Mouse (Mus musculus) midbrain, embryonic 12.5 days (tissue): ENCODE data around the gene Myh13. TPM values are rescaled to one million over a fixed set of nuclear protein-coding genes. Genes with fewer than 3 reads are reported as not detected.

Source experiments
- ATAC-seq: fragments of 200-750 bp; cut with Nextera tagmentation; 2 replicates; pipeline ENCODE4 v1.8.0; 2017; ENCODE audit warnings: low read depth, moderate TSS enrichment, moderate library complexity; ENCODE audit not compliant: low FRiP score
- H3K27ac ChIP-seq: fragments of 300-500 bp; sonication (generic); replicated peaks from 2 replicates; pipeline ENCODE4 v1.5.1; 2016; ENCODE audit warnings: mild to moderate bottlenecking
- H3K27me3 ChIP-seq: fragments of 300-500 bp; sonication (generic); 2 replicates; pipeline ENCODE4 v1.6.1; 2016; ENCODE audit warnings: mild to moderate bottlenecking
- H3K36me3 ChIP-seq: fragments of 300-500 bp; sonication (generic); 2 replicates; pipeline ENCODE4 v1.6.1; 2016
- H3K4me1 ChIP-seq: fragments of 300-500 bp; sonication (generic); 2 replicates; pipeline ENCODE4 v1.6.1; 2016
- H3K4me2 ChIP-seq: fragments of 300-500 bp; sonication (generic); replicated peaks from 2 replicates; pipeline ENCODE4 v1.6.1; 2016; ENCODE audit warnings: mild to moderate bottlenecking, moderate library complexity
- H3K4me3 ChIP-seq: fragments of 300-500 bp; sonication (generic); 2 replicates; pipeline ENCODE4 v1.5.1; 2016; ENCODE audit warnings: mild to moderate bottlenecking
- H3K9ac ChIP-seq: fragments of 300-500 bp; sonication (generic); replicated peaks from 2 replicates; pipeline ENCODE4 v1.6.1; 2016; ENCODE audit warnings: mild to moderate bottlenecking, moderate library complexity
- H3K9me3 ChIP-seq: fragments of 300-500 bp; sonication (generic); 2 replicates; pipeline ENCODE4 v1.6.1; 2016; ENCODE audit warnings: mild to moderate bottlenecking
- WGBS: fragments of 180-500 bp; shearing (Covaris S2); methylation state at CpG from one replicate; pipeline ENCODE4 v1.1.7; 2016; 5-methylcytosine and 5-hydroxymethylcytosine counted together
- polyA plus RNA-seq: library from polyadenylated mRNA; unstranded; fragments of >200 nt; fragmentation: Nextera tagmentation; extraction: Ambion mirVana; gene quantifications from 2 replicates; pipeline ENCODE4 v1.2.1, GENCODE M21; 2016

Gene Myh13
- 0.04 TPM in 1 of 2 replicates, not detected in the other for polyA plus RNA-seq

GRCm38 (mm10) chr11:67321358-67321757 is at the start of gene Myh13:
Gene Myh13, plus strand, starts transcription at chr11:67321658.
- H3K4me3 ChIP-seq: no peak within 1 kb of the TSS
- no peak for ATAC-seq
- H3K4me1 ChIP-seq: no peaks in the 10 kb centered on the region
- no peak within 1 kb of the TSS for H3K27ac ChIP-seq
- WGBS: 84% methylated on average over 7 of the region's 7 CpGs
- no peak within 1 kb of the TSS for H3K9ac ChIP-seq
- H3K36me3 ChIP-seq: no peaks in the 10 kb centered on the region
- no peaks in the 10 kb centered on the region for H3K9me3 ChIP-seq
- no peaks in the 10 kb centered on the region for H3K27me3 ChIP-seq
- H3K4me2 ChIP-seq: no peak within 1 kb of the TSS

- Histone ChIP-seq H3K27ac (no peak within 1 kb of the TSS), H3K4me1 (no peaks in the 10 kb centered on the region), H3K36me3 (no peaks in the 10 kb centered on the region), H3K9me3 (no peaks in the 10 kb centered on the region), H3K9ac (no peak within 1 kb of the TSS), H3K4me3 (no peak within 1 kb of the TSS), H3K4me2 (no peak within 1 kb of the TSS), H3K27me3 (no peaks in the 10 kb centered on the region)
- 89% methylated on average over 10 of the region's 10 CpGs for WGBS
- no peak for ATAC-seq
Measured at GRCm38 (mm10) chr11:67276601-67277174, 44.8 kb upstream of the Myh13 start, which contains the start of gene Myh8. Gene Myh8, plus strand, starts transcription at chr11:67277124.

GRCm38 (mm10) chr11:67293440-67293839 is 28.0 kb upstream of the Myh13 start:
- H3K4me3 ChIP-seq: no peak overlapping the region
- no peak overlapping the region for H3K4me2 ChIP-seq
- H3K36me3 ChIP-seq: no peaks in the 10 kb centered on the region
- no peak for ATAC-seq
- no peak overlapping the region for H3K9ac ChIP-seq
- WGBS: 86% methylated on average over 1 of the region's 1 CpGs
- H3K27me3 ChIP-seq: no peaks in the 10 kb centered on the region
- H3K9me3 ChIP-seq: no peaks in the 10 kb centered on the region
- no peak overlapping the region for H3K27ac ChIP-seq
- H3K4me1 ChIP-seq: no peaks in the 10 kb centered on the region

- no peak overlapping the region for H3K4me2 ChIP-seq
- 51% methylated on average over 15 of the region's 15 CpGs for WGBS
- no peaks in the 10 kb centered on the region for H3K36me3 ChIP-seq
- no peak for ATAC-seq
- H3K27ac ChIP-seq: no peak overlapping the region
- no peaks in the 10 kb centered on the region for H3K4me1 ChIP-seq
- no peaks in the 10 kb centered on the region for H3K27me3 ChIP-seq
- H3K9me3 ChIP-seq: no peaks in the 10 kb centered on the region
- no peak overlapping the region for H3K4me3 ChIP-seq
- H3K9ac ChIP-seq: no peak overlapping the region
Measured at GRCm38 (mm10) chr11:67313733-67314452, 7.6 kb upstream of the Myh13 start.

- WGBS: 58% methylated on average over 2 of the region's 2 CpGs
- no peak overlapping the region for H3K4me2 ChIP-seq
- H3K4me3 ChIP-seq: no peak overlapping the region
- H3K36me3 ChIP-seq: no peaks in the 10 kb centered on the region
- no peaks in the 10 kb centered on the region for H3K4me1 ChIP-seq
- ATAC-seq: no peak
- no peaks in the 10 kb centered on the region for H3K27me3 ChIP-seq
- no peaks in the 10 kb centered on the region for H3K9me3 ChIP-seq
- no peak overlapping the region for H3K9ac ChIP-seq
- H3K27ac ChIP-seq: no peak overlapping the region
Measured at GRCm38 (mm10) chr11:67326536-67326935, 5.1 kb downstream of the Myh13 start.

GRCm38 (mm10) chr11:67344556-67344955 is 23.1 kb downstream of the Myh13 start:
- Histone ChIP-seq H3K9me3 (no peaks in the 10 kb centered on the region), H3K9ac (no peak overlapping the region), H3K4me3 (no peak overlapping the region), H3K4me1 (no peaks in the 10 kb centered on the region), H3K4me2 (no peak overlapping the region), H3K27me3 (0 out of 2 replicates have a peak, but pooled peaks cover 3% of the 10 kb centered on the region), H3K27ac (no peak overlapping the region), H3K36me3 (no peaks in the 10 kb centered on the region)
- ATAC-seq: no peak
- WGBS: 49% methylated on average over 3 of the region's 3 CpGs

- no peaks in the 10 kb centered on the region for H3K36me3 ChIP-seq
- no peaks in the 10 kb centered on the region for H3K9me3 ChIP-seq
- 73% methylated on average over 2 of the region's 2 CpGs for WGBS
- 0 out of 2 replicates have a peak, but pooled peaks cover 3% of the 10 kb centered on the region for H3K27me3 ChIP-seq
- H3K4me3 ChIP-seq: no peak overlapping the region
- ATAC-seq: no peak
- H3K27ac ChIP-seq: no peak overlapping the region
- no peak overlapping the region for H3K4me2 ChIP-seq
- no peak overlapping the region for H3K9ac ChIP-seq
- no peaks in the 10 kb centered on the region for H3K4me1 ChIP-seq
Measured at GRCm38 (mm10) chr11:67345186-67345855, 23.9 kb downstream of the Myh13 start.

- H3K4me1 ChIP-seq: no peaks in the 10 kb centered on the region
- H3K36me3 ChIP-seq: no peaks in the 10 kb centered on the region
- ATAC-seq: no peak
- H3K4me3 ChIP-seq: no peak overlapping the region
- 0 out of 2 replicates have a peak, but pooled peaks cover 3% of the 10 kb centered on the region for H3K27me3 ChIP-seq
- no peaks in the 10 kb centered on the region for H3K9me3 ChIP-seq
- H3K9ac ChIP-seq: no peak overlapping the region
- no peak overlapping the region for H3K27ac ChIP-seq
- H3K4me2 ChIP-seq: no peak overlapping the region
Measured at GRCm38 (mm10) chr11:67345856-67346236, 24.4 kb downstream of the Myh13 start.

GRCm38 (mm10) chr11:67350153-67350768 is 28.8 kb downstream of the Myh13 start:
- no peak overlapping the region for H3K4me3 ChIP-seq
- no peak for ATAC-seq
- H3K4me2 ChIP-seq: no peak overlapping the region
- H3K9ac ChIP-seq: no peak overlapping the region
- H3K27ac ChIP-seq: no peak overlapping the region
- no peaks in the 10 kb centered on the region for H3K36me3 ChIP-seq
- no peaks in the 10 kb centered on the region for H3K9me3 ChIP-seq
- no peaks in the 10 kb centered on the region for H3K4me1 ChIP-seq
- 0 out of 2 replicates have a peak, but pooled peaks cover 6% of the 10 kb centered on the region for H3K27me3 ChIP-seq
- WGBS: 52% methylated on average over 14 of the region's 14 CpGs

GRCm38 (mm10) chr11:67353011-67353410 is 31.6 kb downstream of the Myh13 start:
- Histone ChIP-seq H3K4me3 (no peak overlapping the region), H3K4me2 (no peak overlapping the region), H3K27me3 (0 out of 2 replicates have a peak, but pooled peaks cover 6% of the 10 kb centered on the region), H3K4me1 (no peaks in the 10 kb centered on the region), H3K27ac (no peak overlapping the region), H3K36me3 (no peaks in the 10 kb centered on the region), H3K9me3 (no peaks in the 10 kb centered on the region), H3K9ac (no peak overlapping the region)
- WGBS: 57% methylated on average over 4 of the region's 4 CpGs
- ATAC-seq: no peak

GRCm38 (mm10) chr11:67358031-67358430 is 36.6 kb downstream of the Myh13 start:
- Histone ChIP-seq H3K36me3 (no peaks in the 10 kb centered on the region), H3K27me3 (no peaks in the 10 kb centered on the region), H3K4me3 (no peak overlapping the region), H3K4me2 (no peak overlapping the region), H3K4me1 (no peaks in the 10 kb centered on the region), H3K27ac (no peak overlapping the region), H3K9me3 (no peaks in the 10 kb centered on the region), H3K9ac (no peak overlapping the region)
- ATAC-seq: no peak
- WGBS: 80% methylated on average over 10 of the region's 10 CpGs

- no peak overlapping the region for H3K27ac ChIP-seq
- ATAC-seq: no peak
- H3K4me2 ChIP-seq: no peak overlapping the region
- H3K9ac ChIP-seq: no peak overlapping the region
- H3K4me3 ChIP-seq: no peak overlapping the region
- H3K36me3 ChIP-seq: no peaks in the 10 kb centered on the region
- no peaks in the 10 kb centered on the region for H3K4me1 ChIP-seq
- 87% methylated on average over 3 of the region's 3 CpGs for WGBS
- no peaks in the 10 kb centered on the region for H3K9me3 ChIP-seq
- no peaks in the 10 kb centered on the region for H3K27me3 ChIP-seq
Measured at GRCm38 (mm10) chr11:67362236-67362635, 40.8 kb downstream of the Myh13 start.
